Mouse (Mus musculus): ENCODE data around the gene Slc15a1.

- no peak for TF ChIP-seq CTCF (IDR thresholded peaks at IDR 0.05; ENCODE audit: borderline replicate concordance, extremely low read depth, insufficient read depth, insufficient read length)
- TF ChIP-seq POLR2A (IDR thresholded peaks at IDR 0.05; ENCODE audit: borderline replicate concordance, extremely low read depth, insufficient read depth, insufficient read length, poor library complexity, severe bottlenecking), result no peak
These were observed 58.1 kb downstream of the Slc15a1 start for GRCm38 (mm10) chr14:121446951-121447350.

All from brain, embryonic 14.5 days (tissue).